Mouse (Mus musculus) stomach, postnatal 0 days (tissue): ENCODE measurements around the gene Pld3. TPM values are rescaled to one million over a fixed set of nuclear protein-coding genes. Genes with fewer than 3 reads are reported as not detected.

Experiments used
- ATAC-seq: fragments of 200-750 bp; cut with Nextera tagmentation; 2 replicates; pipeline ENCODE4 v1.8.0; 2017; ENCODE audit not compliant: low FRiP score, low TSS enrichment
- DNase-seq: peaks from one replicate; pipeline ENCODE4 v3.0.0-alpha.2; 2016; ENCODE audit warnings: low spot score
- H3K27ac ChIP-seq: fragments of 300-500 bp; sonication (generic); replicated peaks from 2 replicates; pipeline ENCODE4 v1.5.1; 2014; ENCODE audit warnings: mild to moderate bottlenecking, control low read depth
- H3K27me3 ChIP-seq: fragments of 300-500 bp; sonication (generic); 2 replicates; pipeline ENCODE4 v1.6.1; 2014; ENCODE audit warnings: low read length; ENCODE audit not compliant: control insufficient read depth, insufficient read depth
- H3K36me3 ChIP-seq: fragments of 300-500 bp; sonication (generic); 2 replicates; pipeline ENCODE4 v1.6.1; 2014; ENCODE audit warnings: low read length, mixed read lengths; ENCODE audit not compliant: control insufficient read depth, insufficient read depth
- H3K4me1 ChIP-seq: fragments of 300-500 bp; sonication (generic); replicated peaks from 2 replicates; pipeline ENCODE4 v1.6.1; 2014; ENCODE audit warnings: antibody characterized with exemption; ENCODE audit not compliant: control insufficient read depth, insufficient read depth
- H3K4me2 ChIP-seq: fragments of 300-500 bp; sonication (generic); replicated peaks from 2 replicates; pipeline ENCODE4 v1.6.1; 2014; ENCODE audit warnings: low read depth, mild to moderate bottlenecking, control low read depth, moderate library complexity
- H3K4me3 ChIP-seq: fragments of 300-500 bp; sonication (generic); 2 replicates; pipeline ENCODE4 v1.5.1; 2014; ENCODE audit warnings: low read depth, low read length, control low read depth
- H3K9ac ChIP-seq: fragments of 300-500 bp; sonication (generic); 2 replicates; pipeline ENCODE4 v1.6.1; 2014; ENCODE audit warnings: mild to moderate bottlenecking, low read length, control low read depth, mixed read lengths
- H3K9me3 ChIP-seq: fragments of 300-500 bp; sonication (generic); 2 replicates; pipeline ENCODE4 v1.6.1; 2016; ENCODE audit warnings: low read length; ENCODE audit not compliant: control insufficient read depth
- CTCF ChIP-seq: IDR thresholded peaks from 2 replicates; pipeline ENCODE4 v1.5.1; 2016; ENCODE audit warnings: antibody characterized with exemption, low read depth, mild to moderate bottlenecking, moderate library complexity
- EP300 ChIP-seq: optimal IDR thresholded peaks from 2 replicates; pipeline ENCODE3; 2016; ENCODE audit warnings: antibody characterized with exemption
- whole genome bisulfite sequencing: fragments of 180-500 bp; shearing (Covaris S2); extraction: QIAGEN DNeasy Blood & Tissue Kit; methylation state at CpG from one replicate; pipeline ENCODE4 v1.1.7; 2014; 5-methylcytosine and 5-hydroxymethylcytosine counted together
- polyA plus RNA-seq: library from polyadenylated mRNA; unstranded; fragments of >200 nt; fragmentation: Nextera tagmentation; extraction: Ambion mirVana; gene quantifications from 2 replicates; pipeline ENCODE4 v1.2.1, GENCODE M21; 2015

The Pld3 gene
- polyA plus RNA-seq, 1 experiment from 2014 or later = 117 TPM

DNA sequence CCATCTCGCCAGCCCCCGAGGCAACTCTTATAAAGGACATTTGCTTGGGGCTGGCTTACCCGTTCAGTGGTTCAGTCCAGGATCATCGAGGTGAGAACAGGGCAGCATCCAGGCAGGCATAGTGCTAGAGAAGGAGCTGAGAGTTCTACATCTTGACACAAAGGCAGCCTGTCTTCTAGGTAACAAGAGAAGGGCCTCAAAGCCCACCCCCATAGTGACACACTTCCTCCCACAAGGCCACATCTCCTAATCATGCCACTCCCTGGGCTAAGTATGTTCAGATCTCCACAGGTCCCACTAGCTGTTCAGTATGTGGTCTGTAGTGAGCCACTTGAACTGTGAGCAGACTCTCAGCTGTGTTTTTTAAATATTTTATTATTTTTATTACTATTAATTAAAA lies 69.2 kb downstream of the Pld3 start:
- peaks cover 4% of the 10 kb centered on the region; the same call in 1 of the 2 replicates for H3K4me1 ChIP-seq
- 87% methylated on average over 4 of the region's 4 CpGs for WGBS
- H3K9ac ChIP-seq = no peak overlapping the region
- DNase-seq (no peak), ATAC-seq (no peak)
- no peaks in the 10 kb centered on the region for H3K36me3 ChIP-seq
- H3K4me2 ChIP-seq = no peak overlapping the region
- no peak for TF ChIP-seq EP300
- no peak for TF ChIP-seq CTCF
- H3K27ac ChIP-seq = no peak overlapping the region
- no peaks in the 10 kb centered on the region for H3K27me3 ChIP-seq
- H3K9me3 ChIP-seq = no peaks in the 10 kb centered on the region
- H3K4me3 ChIP-seq = no peak overlapping the region

Other genes with a start within 250 kb of the Pld3 start
- 81.0 and 94.8 TPM in 2 replicates for gene Ltbp4, start 215.5 kb downstream of the Pld3 start, polyA plus RNA-seq
- 26.3 and 27.3 TPM in 2 replicates for gene Shkbp1, start 197.2 kb downstream of the Pld3 start, polyA plus RNA-seq
- 0.28 and 0.57 TPM in 2 replicates for gene Gm20479, start 195.8 kb downstream of the Pld3 start, polyA plus RNA-seq
- gene Sptbn4, start 105.5 kb downstream of the Pld3 start, polyA plus RNA-seq = 0.24 and 0.25 TPM in 2 replicates
- 97.3 and 103 TPM in 2 replicates for gene Blvrb, start 105.2 kb downstream of the Pld3 start, polyA plus RNA-seq
- gene Sertad3, start 79.5 kb downstream of the Pld3 start, polyA plus RNA-seq = 23.9 and 25.2 TPM in 2 replicates
- 50.0 and 53.0 TPM in 2 replicates for gene Sertad1, start 66.3 kb downstream of the Pld3 start, polyA plus RNA-seq
- gene Prx, start 53.9 kb downstream of the Pld3 start, polyA plus RNA-seq = 2.1 and 2.2 TPM in 2 replicates
- 0.23 and 0.39 TPM in 2 replicates for gene Hipk4, start 30.0 kb downstream of the Pld3 start, polyA plus RNA-seq
- 11.4 TPM in 2 replicates for gene 2310022A10Rik, start within 50 bp of the Pld3 start, polyA plus RNA-seq
- 42.6 and 46.5 TPM in 2 replicates for gene Akt2, start 38.3 kb upstream of the Pld3 start, polyA plus RNA-seq
- 1.4 and 1.6 TPM in 2 replicates for gene Ttc9b, start 100.7 kb upstream of the Pld3 start, polyA plus RNA-seq
- gene Map3k10, start 121.4 kb upstream of the Pld3 start, polyA plus RNA-seq = 4.2 and 4.6 TPM in 2 replicates
- 1.9 and 2.0 TPM in 2 replicates for gene Zfp607b, start 136.1 kb upstream of the Pld3 start, polyA plus RNA-seq
- gene Zfp60, start 178.2 kb upstream of the Pld3 start, polyA plus RNA-seq = 8.4 and 9.3 TPM in 2 replicates